Mouse (Mus musculus) lung, postnatal 4 days (tissue): Measurements from ENCODE around the gene Gcg.

Experiments
- DNase-seq, 2 experiments: peaks; one replicate each; pipeline ENCODE4 v3.0.0; 2021

The Gcg gene

DNA sequence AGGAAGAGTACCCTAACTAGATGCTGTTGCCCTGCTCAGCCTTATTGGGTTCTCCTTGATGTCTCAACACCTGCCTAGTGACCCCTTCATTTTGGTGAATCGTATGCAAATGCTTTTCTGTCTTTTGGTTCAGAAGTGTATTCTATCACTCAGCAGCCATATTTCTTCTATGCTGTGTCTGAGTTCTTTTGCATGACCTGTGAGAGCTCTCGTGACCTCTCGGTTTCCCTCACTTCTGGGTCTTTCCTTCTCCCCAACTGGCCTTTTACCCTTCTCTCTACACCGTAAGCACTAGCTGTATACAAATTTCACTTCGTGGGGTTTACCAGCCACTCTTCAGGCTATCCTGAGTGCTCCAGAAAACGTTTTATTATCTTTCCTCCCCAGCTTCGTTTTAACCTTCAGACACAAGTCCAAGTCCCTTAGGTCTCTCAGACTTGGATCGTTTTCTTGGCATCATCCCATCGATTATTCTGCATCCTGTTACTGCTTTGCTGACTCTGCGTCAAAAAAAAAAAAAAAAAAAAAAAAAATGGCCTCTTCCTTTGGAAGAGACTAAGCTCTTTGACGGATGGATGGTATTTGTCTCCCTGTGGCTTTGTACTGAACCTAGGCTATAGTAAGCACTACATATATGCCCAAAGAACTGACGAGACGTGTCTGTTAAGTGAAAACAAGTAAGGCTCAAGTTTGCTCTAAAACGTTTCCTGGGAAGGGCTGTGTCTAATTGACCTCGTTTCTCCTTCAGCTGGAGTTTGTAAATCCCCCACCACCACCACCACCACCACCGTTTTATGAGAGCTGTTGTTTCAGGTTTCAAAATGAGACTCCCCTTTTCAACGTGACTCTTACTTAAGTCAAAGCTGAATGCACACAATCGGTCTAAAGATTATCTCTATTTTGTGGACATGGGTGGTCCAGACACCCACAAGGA, 23.9 kb downstream of the Gcg start:
- DNase-seq: no peak

DNA sequence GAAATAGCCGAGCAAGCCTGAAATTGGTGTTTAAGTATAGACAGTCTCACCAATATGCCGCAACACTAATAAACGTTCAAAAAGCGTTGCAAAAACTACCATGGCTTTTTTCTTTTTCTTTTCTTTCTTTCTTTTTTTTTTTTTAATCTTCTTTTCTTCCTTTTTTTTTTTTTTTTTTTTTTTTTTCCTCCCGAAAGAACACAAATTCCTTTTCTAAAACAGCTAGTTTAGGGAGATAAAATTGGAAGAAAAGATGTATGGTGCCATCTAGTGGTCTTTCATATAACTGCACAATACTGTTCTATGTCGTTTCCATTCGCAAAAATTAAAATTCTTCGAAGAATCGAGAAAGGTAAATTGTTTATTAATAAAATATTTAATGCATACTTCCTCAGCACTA, 25.4 kb downstream of the Gcg start:
- DNase-seq: no peak

DNA sequence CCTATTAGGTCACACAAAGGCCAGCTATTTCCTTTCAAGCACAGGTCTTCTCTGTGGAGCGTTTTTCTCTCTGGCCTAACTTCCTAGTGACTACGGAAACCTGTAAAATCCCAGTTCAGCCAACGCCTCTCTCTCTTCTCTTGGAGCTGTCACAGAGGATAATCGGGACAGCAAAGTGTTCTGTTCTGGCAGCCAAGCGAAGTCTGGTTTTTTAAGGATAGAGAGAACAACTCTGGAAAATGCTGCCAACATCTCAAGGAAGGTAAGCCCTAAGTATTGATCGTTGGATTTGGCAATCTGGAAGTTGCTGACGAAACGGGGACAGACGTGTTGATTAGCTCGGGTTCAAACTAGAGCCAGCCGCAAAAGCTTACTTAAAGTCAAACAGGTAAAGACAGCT, 28.5 kb downstream of the Gcg start:
- no peak for DNase-seq

DNA sequence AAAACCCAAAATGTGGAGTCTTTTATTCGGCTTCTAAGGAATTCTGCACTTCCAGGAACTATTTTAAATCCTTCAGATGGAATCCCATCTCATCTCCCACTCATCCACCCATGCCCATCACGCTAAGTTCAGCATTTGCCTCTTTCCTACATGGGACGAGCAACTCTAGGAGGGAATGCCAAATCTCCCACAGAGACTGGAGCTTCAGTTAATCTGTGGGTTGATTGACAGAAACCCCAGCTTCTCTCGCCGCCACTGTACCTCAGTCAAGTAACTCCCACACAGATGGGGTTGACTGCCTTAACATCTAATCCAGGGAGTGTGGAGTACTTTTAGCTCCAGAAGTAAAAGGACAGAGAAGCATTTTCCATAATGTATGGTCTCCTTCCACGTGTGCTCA, 29.4 kb downstream of the Gcg start:
- DNase-seq: no peak

DNA sequence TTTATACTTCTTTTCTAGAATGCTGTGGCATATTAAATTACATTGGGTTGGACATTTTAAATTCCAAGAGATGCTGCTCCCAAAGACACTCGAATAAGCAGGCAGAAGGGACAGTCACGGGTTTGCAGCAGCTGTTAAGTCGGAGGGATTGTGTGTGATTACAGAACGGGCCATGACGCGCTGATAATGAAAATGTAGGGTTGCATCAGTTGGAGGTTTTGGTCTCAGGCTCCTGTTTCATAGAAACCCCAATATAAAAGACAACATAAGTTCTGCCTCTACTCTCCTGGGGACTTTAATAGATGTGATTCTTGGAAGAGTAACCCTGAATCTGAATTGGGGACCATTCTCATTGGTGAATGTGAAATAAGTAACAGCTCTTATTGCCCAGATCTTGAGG, 33.1 kb downstream of the Gcg start:
- DNase-seq: no peak

DNA sequence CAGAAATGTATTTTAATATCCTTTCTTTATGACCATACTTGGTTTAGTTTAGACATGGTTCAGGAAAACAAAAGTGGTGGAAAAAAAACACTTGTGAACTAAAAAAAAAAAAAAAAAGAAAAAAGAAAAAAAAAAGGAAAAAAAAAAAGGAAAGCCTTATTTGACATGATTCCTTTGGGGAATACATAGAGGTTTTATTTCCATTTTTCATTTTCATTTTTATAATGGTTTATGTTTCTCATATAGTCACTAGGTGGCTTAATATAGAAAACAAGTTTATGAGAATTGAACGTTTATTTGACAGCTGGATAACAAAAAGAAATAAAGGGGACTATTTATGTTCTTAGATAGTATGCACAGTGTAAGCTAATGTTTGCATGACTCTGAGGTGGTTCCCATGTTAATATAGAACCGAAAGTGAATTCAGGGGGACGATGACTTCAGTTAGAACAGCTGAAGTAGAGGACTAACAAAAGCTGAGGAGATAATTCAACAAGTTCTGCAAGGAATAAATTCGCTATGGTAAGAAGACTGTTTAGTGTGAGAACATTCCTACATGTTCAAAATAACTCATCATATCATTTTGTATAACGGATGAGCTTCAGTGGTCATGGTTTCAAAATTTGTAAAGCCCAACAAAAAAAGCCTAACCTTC, 33.6 kb downstream of the Gcg start:
- DNase-seq: no peak

DNA sequence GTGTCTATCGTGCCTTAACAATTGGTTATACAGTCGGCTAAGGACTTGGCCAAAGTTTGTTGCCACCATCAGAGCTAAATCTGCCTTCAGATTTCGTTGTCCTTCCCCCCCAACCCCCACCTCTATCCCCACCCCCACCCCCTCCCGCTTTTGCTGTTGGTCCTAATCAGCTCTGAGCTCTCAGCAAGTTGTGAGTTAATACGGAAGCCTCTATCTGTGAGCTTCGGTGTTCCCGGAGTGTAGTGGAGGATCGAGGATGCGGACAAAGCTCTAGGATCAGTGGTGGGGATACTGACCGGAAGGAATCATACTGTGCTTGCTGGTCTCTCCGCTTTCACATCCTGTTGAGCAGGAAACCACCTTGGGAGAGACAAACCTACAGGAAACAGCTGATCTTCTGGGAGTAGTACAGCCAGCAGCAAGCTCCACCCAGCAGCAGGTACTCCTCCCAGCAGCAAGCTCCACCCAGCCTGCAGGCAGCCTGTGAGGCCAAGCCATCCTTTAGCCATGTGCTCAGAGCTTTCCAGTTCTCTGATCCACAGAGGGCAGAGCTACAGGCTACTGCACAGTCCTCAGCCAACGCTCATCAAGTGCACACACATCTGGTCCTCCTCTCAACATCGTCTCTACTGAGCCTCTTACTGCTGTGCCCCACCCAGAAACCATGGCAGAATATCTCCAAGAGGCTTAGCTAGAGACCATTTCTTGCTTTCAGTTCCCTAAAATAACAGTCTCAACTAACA, 42.5 kb downstream of the Gcg start:
- peak; percentile 56 to 71 for DNase-seq

DNA sequence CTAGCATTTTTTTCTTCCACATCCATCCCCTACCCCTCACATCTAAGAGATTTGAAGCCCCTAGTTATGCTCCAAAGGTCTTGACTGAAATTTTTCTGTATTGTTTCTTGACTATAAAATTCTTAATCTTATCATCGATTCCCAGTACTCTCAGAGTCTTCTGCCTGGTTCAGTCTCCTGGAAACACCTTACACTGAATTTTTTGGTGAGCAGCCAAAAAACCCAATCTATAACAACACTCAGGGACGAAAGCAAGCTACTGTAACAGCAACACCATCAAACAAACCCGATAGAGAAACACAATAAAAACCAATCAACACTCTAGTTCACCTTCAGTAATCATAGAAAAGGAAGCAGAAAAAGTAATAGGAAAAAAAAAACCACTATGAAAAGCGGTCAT, 43.4 kb downstream of the Gcg start:
- DNase-seq: no peak

DNA sequence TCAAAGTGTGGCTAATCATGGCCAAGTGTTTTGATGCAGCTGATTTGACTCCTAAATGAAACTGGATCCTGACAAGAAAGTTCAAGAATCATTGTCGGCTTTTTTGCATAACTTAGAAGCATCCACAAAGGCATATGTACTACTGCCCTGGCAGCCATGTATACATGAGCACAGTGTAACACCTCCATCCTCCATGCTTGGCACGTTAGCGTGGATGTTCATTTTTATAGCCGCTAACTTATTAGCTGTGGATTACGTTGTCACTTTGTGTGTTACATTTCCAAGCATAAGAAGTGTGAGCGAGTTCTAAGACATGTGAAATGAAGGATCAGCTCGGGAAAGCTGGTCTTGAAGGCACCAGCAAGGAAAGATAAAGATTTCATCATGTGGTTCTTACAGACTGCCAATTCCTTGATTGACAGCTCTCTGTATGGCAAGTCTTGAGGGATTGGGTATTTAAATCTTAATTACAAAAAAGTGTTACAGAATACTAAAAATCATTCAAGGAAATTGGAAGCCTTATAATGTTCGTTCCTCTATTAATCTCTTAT, 52.1 kb downstream of the Gcg start:
- no peak for DNase-seq

DNA sequence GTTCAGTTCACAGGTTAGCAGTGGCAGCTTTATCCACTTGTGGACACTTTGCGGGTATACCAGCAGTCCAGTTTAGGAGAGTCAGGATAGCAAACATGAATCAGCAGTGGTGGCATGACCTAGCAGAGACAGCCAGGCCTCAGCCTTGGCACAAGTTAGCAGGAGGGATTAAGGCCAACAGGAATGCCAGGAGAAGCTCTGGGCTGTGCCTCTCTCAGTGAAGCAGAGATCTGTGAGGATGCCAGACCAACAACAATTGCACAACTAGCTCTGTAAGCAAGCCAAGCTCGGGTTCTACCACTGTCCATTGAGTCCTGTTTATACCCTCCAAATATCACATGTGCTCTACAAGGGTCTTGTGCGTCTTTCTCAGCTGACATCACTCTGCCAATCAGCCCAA, 57.5 kb downstream of the Gcg start:
- no peak for DNase-seq
